Mouse (Mus musculus) heart, adult 11 months (tissue): Measurements from ENCODE around the gene Wdhd1.
"Not testable (repeated sequence)": the region's sequence is repeated elsewhere in the genome, so short reads cannot be mapped to it uniquely, and the experiment has no call there.

Experiments used
- DNase-seq: peaks from one replicate; pipeline ENCODE4 v3.0.0; 2022

The Wdhd1 gene

GRCm38 (mm10) chr14:47276637-47277393, at the start of gene Wdhd1, which contains the start of gene Socs4:
TSS of gene Wdhd1 (minus strand) at chr14:47276857.
TSS of gene Socs4 (plus strand) at chr14:47276931.
- DNase-seq, result peak; percentile 100

- no peak for DNase-seq
These were observed 49.5 kb upstream of the Wdhd1 start for GRCm38 (mm10) chr14:47325965-47326761.

- DNase-seq, result not testable (repeated sequence)
These were observed 44.9 kb upstream of the Wdhd1 start for GRCm38 (mm10) chr14:47321581-47321980.

- DNase-seq, result peak; percentile 33
These were observed 42.7 kb upstream of the Wdhd1 start for GRCm38 (mm10) chr14:47319362-47319761.

GRCm38 (mm10) chr14:47310342-47311181, 33.9 kb upstream of the Wdhd1 start:
- peak; percentile 91 for DNase-seq

GRCm38 (mm10) chr14:47309061-47309460, 32.4 kb upstream of the Wdhd1 start:
- DNase-seq, result no peak

GRCm38 (mm10) chr14:47307669-47308068, 31.0 kb upstream of the Wdhd1 start:
- DNase-seq, result peak; percentile 27

- peak; percentile 64 for DNase-seq
These were observed 29.3 kb upstream of the Wdhd1 start for GRCm38 (mm10) chr14:47305933-47306332.

- peak; percentile 82 for DNase-seq
These were observed 28.3 kb upstream of the Wdhd1 start for GRCm38 (mm10) chr14:47304814-47305405.

- DNase-seq, result peak; percentile 76
These were observed 26.4 kb upstream of the Wdhd1 start for GRCm38 (mm10) chr14:47302885-47303680.

GRCm38 (mm10) chr14:47298819-47299261, 22.2 kb upstream of the Wdhd1 start:
- DNase-seq, result peak; percentile 93

- no peak for DNase-seq
These were observed 21.7 kb upstream of the Wdhd1 start for GRCm38 (mm10) chr14:47298408-47298792.

GRCm38 (mm10) chr14:47297785-47298407, 21.2 kb upstream of the Wdhd1 start, which contains the start of gene Mapk1ip1l:
TSS of gene Mapk1ip1l (plus strand) at chr14:47298266.
- peak; percentile 99 for DNase-seq

- peak; percentile 61 for DNase-seq
These were observed 19.6 kb upstream of the Wdhd1 start for GRCm38 (mm10) chr14:47296232-47296631.

- DNase-seq, result peak; percentile 85
These were observed 17.5 kb upstream of the Wdhd1 start for GRCm38 (mm10) chr14:47294136-47294535.

- DNase-seq, result no peak
These were observed 15.1 kb upstream of the Wdhd1 start for GRCm38 (mm10) chr14:47291772-47292171.

- DNase-seq, result peak; percentile 64
These were observed 10.4 kb upstream of the Wdhd1 start for GRCm38 (mm10) chr14:47287021-47287420.

GRCm38 (mm10) chr14:47286215-47286614, 9.6 kb upstream of the Wdhd1 start:
- peak; percentile 49 for DNase-seq

- DNase-seq, result peak; percentile 86
These were observed 8.6 kb upstream of the Wdhd1 start for GRCm38 (mm10) chr14:47285271-47285670.

GRCm38 (mm10) chr14:47283568-47283967, 6.9 kb upstream of the Wdhd1 start:
- DNase-seq, result peak; percentile 44

- peak; percentile 46 for DNase-seq
These were observed 4.9 kb upstream of the Wdhd1 start for GRCm38 (mm10) chr14:47281535-47281934.
